Mouse (Mus musculus) CH12F3 (cell line): Measurements from ENCODE around the gene Tcf21.

Experiments
- in situ Hi-C: fragments of 300-500 bp; cut with MboI; formaldehyde crosslinking; loops from 2 replicates; pipeline ENCODE4 v1.14.3; 2020; ENCODE audit warnings: low sequenced_read_pairs

The Tcf21 gene

GRCm38 (mm10) chr10:22819871-22820590 lies at the start of gene Tcf21:
Tcf21 (minus strand) TSS chr10:22820174.
- in situ Hi-C loops: no loop called here

GRCm38 (mm10) chr10:22868386-22868918 lies 48.5 kb upstream of the Tcf21 start:
- in situ Hi-C loops: no loop called here

DNA sequence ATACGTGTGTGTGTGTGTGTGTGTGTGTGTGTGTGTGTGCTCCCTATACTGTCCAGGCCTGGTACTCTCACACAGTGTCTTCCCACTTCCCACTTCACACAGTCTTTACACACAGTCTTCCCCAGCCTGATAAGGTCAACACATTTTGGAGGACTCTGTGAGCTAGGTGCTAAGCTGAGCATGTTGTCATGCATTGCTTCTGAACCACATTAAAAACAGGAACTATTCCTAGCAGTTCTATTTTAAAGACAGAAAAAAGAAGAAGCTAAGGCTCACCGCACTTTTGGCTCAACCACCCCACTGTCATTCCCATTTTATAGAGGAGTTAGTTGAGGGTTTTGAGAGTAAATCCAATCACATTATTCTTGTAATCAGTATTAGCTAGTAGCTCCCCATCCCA lies 47.2 kb upstream of the Tcf21 start:
- in situ Hi-C loops: no loop called here

- in situ Hi-C loops: no loop called here
Measured at GRCm38 (mm10) chr10:22858111-22858510, 38.1 kb upstream of the Tcf21 start.

- in situ Hi-C loops: no loop called here
Measured at GRCm38 (mm10) chr10:22854330-22854729, 34.4 kb upstream of the Tcf21 start.

- in situ Hi-C loops: no loop called here
Measured at GRCm38 (mm10) chr10:22845351-22845750, 25.4 kb upstream of the Tcf21 start.

DNA sequence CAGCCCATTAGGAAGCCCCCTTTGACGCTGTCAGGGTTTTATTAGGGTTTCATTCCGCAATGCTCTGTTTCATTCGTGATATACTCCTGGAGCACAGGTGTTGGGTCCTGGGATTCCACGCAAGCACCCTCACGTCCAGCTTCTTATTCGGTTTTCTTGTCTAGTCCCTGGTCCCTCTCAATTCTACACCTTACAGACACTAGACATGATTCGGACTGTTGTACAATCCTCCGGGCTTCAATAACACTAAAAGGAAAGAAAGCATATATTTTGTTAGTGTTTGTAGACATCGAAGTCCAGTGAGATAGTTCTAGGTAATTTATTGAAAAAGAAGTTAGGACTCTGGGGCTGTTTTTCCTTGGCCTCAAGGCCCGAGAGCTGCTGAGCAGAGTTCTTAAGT lies 24.8 kb upstream of the Tcf21 start:
- in situ Hi-C loops: no loop called here

GRCm38 (mm10) chr10:22843440-22844361 lies 23.7 kb upstream of the Tcf21 start:
- in situ Hi-C loops: no loop called here

- in situ Hi-C loops: no loop called here
Measured at GRCm38 (mm10) chr10:22842781-22843439, 22.9 kb upstream of the Tcf21 start.

DNA sequence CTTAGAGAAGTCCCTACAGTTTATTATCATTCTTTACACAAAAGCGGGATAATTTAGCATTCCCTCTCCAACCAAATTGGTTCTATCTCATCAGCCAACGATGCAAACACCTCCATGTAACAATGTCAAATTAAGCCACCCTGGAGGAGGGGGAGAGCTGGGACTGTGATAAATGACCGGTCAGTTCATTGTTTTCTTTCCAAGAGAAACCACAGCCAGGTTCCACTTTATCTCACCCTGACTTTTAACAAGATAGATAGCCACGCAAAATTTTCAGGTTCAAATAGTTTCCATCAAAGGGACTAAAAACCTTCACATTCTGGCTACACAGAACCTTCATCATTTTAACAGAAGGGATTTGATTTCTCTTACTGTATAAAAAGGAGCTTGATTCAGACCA lies 22.1 kb upstream of the Tcf21 start:
- in situ Hi-C loops: no loop called here

GRCm38 (mm10) chr10:22826244-22826643 lies 6.3 kb upstream of the Tcf21 start:
- in situ Hi-C loops: no loop called here

- in situ Hi-C loops: no loop called here
Measured at GRCm38 (mm10) chr10:22822896-22823295, 2.9 kb upstream of the Tcf21 start.

- in situ Hi-C loops: no loop called here
Measured at GRCm38 (mm10) chr10:22822486-22822885, 2.5 kb upstream of the Tcf21 start.

DNA sequence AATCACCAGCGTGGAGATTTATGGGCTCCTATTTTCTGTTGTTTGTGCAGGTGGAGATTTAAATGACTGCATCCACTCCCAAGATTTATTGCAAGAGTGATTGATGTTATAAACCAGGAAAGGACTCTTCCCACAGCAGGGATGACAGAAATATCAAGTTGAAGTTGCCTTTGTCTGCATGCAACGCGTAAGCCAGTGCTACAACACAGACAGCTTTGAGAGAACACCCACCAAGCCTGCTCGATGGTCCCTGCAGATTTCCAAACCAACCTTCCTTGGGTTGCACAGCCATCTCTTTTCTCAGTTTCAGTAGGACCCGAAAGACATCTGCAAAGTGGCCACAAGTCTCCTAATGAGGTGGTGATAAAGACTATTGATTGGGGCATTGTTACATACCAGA lies 1.7 kb upstream of the Tcf21 start:
- in situ Hi-C loops: no loop called here

DNA sequence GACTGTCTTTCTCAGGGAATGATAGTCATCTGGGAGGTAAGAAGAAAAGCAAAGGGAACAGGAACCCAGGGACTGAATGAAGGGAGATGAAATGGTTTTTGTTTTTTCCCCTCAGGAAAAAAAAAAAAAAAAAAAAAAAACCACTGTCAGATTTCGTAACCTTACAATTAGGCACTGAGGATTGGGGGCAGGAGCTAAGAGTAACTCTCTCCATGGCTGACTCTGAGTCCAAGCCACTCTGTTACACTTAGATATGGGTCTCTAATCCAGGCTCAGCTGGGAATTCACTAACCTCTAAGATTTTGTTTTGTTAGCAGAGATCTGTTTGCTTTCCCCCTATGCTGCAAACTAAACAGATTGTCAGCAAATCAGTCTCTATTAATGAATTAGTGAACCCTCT lies 1.3 kb upstream of the Tcf21 start:
- in situ Hi-C loops: no loop called here

DNA sequence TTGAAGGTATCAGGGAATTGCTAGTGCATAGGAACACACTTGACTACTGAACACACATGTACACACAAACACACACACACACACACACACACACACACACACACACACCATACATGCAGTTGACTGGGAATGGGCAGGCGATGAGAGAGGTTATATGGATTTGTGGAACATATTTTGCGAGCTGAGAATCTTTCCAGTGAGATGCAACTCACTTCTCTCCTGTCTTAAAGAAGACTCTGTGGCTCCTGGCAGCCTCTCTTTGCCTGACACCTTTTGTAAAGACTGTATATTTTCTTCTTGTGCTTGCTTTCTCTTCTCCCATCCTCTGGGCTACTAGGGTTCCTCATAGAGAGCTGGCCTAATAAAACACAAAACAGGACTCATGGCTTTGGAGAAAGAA lies 867 bp upstream of the Tcf21 start:
- in situ Hi-C loops: no loop called here

DNA sequence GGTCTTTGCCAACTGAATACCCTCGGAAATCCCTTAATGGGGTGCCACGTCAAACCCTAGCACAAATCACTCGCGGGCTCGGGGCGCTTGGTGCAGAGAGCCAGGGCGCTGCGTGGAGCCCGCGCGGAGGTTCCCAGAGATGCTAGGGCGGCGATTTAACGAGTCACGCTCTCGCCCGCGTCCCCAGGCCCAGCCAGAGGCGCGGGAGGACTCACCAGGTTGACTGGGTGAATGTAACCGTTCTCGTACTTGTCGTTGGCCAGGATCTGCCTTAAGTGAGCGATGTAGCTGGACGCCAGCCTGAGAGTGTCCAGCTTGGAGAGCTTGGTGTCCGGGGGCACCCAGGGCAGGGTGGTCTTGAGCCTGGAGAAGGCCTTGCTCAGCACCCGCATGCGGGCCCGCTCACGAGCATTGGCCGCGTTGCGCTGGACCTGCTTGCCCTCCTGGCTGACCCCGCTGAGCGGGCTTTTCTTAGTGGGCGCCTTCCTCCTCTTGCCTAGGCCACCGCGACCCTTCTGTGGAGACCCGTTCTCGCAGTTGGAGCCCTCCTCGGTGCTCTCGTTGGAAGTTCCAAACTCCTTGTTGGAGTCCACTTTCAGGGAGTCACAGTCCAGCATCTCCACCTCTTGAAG lies 619 bp downstream of the Tcf21 start:
- in situ Hi-C loops: no loop called here

DNA sequence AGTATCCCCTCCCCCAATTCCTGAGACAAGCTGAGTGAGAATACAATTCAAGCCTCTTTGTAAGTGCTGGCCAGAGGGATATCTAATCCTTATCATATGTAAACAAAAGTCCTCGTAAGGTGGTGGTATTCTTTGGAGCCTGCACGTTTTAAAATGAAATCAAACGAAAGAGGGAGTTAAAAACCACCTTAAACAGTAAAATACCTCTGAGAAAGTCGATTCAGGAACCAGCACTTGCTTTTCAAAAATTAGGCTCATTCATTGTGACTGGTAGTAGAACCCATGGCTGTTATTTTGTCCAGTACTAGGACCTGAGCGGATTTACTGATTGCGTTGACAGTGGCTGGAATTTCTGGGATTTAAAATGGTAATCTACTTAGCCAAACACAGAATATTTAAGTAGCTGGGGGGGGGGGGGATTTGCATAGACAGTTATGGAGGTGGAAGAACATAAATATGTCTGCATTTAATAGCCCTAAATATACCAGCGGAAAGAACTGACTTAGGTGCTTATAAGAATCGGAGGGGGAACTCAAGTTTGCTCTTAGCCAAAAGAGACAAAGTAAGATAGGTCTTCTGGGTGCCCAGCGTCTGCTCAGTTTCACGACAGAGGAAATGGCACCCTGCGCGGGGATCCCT lies 1.3 kb downstream of the Tcf21 start:
- in situ Hi-C loops: no loop called here

- in situ Hi-C loops: no loop called here
Measured at GRCm38 (mm10) chr10:22817976-22818375, 2.0 kb downstream of the Tcf21 start.

GRCm38 (mm10) chr10:22817561-22817960 lies 2.4 kb downstream of the Tcf21 start:
- in situ Hi-C loops: no loop called here
